Mouse (Mus musculus) hindbrain, postnatal 0 days (tissue): Measurements from ENCODE around the gene Qser1. TPM values are rescaled to one million over a fixed set of nuclear protein-coding genes. Genes with fewer than 3 reads are reported as not detected.

Experiments used
- ATAC-seq: fragments of 200-750 bp; cut with Nextera tagmentation; 2 replicates; pipeline ENCODE4 v1.8.0; 2017; ENCODE audit warnings: mild to moderate bottlenecking, moderate TSS enrichment, moderate library complexity
- DNase-seq: peaks from one replicate; pipeline ENCODE4 v3.0.0-alpha.2; 2015; ENCODE audit warnings: low spot score
- H3K27ac ChIP-seq: fragments of 300-500 bp; sonication (generic); 2 replicates; pipeline ENCODE4 v1.5.1; 2014; ENCODE audit warnings: mild to moderate bottlenecking
- H3K27me3 ChIP-seq: fragments of 300-500 bp; sonication (generic); 2 replicates; pipeline ENCODE4 v1.6.1; 2014; ENCODE audit warnings: low read length, mixed read lengths; ENCODE audit not compliant: insufficient read depth
- H3K36me3 ChIP-seq: fragments of 300-500 bp; sonication (generic); 2 replicates; pipeline ENCODE4 v1.6.1; 2014; ENCODE audit warnings: low read length, mixed read lengths; ENCODE audit not compliant: insufficient read depth
- H3K4me1 ChIP-seq: fragments of 300-500 bp; sonication (generic); 2 replicates; pipeline ENCODE4 v1.6.1; 2014; ENCODE audit warnings: antibody characterized with exemption, low read length, mixed read lengths; ENCODE audit not compliant: insufficient read depth
- H3K4me2 ChIP-seq: fragments of 300-500 bp; sonication (generic); 2 replicates; pipeline ENCODE4 v1.6.1; 2014; ENCODE audit warnings: low read depth, mild to moderate bottlenecking, low read length, moderate library complexity, mixed read lengths
- H3K4me3 ChIP-seq: fragments of 300-500 bp; sonication (generic); 2 replicates; pipeline ENCODE4 v1.5.1; 2014; ENCODE audit warnings: low read length
- H3K9ac ChIP-seq: fragments of 300-500 bp; sonication (generic); replicated peaks from 2 replicates; pipeline ENCODE4 v1.6.1; 2014; ENCODE audit warnings: mild to moderate bottlenecking, low read length, moderate library complexity, mixed read lengths
- H3K9me3 ChIP-seq: fragments of 300-500 bp; sonication (generic); 2 replicates; pipeline ENCODE4 v1.6.1; 2016; ENCODE audit warnings: low read length, mixed read lengths
- CTCF ChIP-seq: IDR thresholded peaks from 2 replicates; pipeline ENCODE4 v1.5.1; 2016; ENCODE audit warnings: antibody characterized with exemption, control low read depth, low read depth
- WGBS: fragments of 180-500 bp; shearing (Covaris S2); extraction: QIAGEN DNeasy Blood & Tissue Kit; methylation state at CpG from one replicate; pipeline ENCODE4 v1.1.7; 2014; 5-methylcytosine and 5-hydroxymethylcytosine counted together
- polyA plus RNA-seq: library from polyadenylated mRNA; unstranded; fragments of >200 nt; fragmentation: Nextera tagmentation; extraction: Ambion mirVana; gene quantifications from 2 replicates; pipeline ENCODE4 v1.2.1, GENCODE M21; 2015
- total RNA-seq: library from RNA; depleted of rRNA; stranded (reverse); fragments of >200 nt; gene quantifications from 2 replicates; pipeline ENCODE4 v1.2.3, GENCODE M21; 2014

Qser1 gene
- total and polyA plus RNA-seq, 2 experiments from 2014 or later: 4.3 to 12.2 TPM

GRCm38 (mm10) chr2:104736241-104736640 is 80.3 kb downstream of the Qser1 start:
- no peaks in the 10 kb centered on the region for H3K36me3 ChIP-seq
- no peak overlapping the region for H3K9ac ChIP-seq
- H3K27ac ChIP-seq: no peak overlapping the region
- ATAC-seq: no peak
- H3K4me1 ChIP-seq: no peaks in the 10 kb centered on the region
- H3K4me3 ChIP-seq: no peak overlapping the region
- no peak for DNase-seq
- WGBS: 61% methylated on average over 7 of the region's 7 CpGs
- TF ChIP-seq CTCF: no peak
- no peak overlapping the region for H3K4me2 ChIP-seq
- H3K27me3 ChIP-seq: no peaks in the 10 kb centered on the region
- H3K9me3 ChIP-seq: no peaks in the 10 kb centered on the region

GRCm38 (mm10) chr2:104732562-104733256 is 83.9 kb downstream of the Qser1 start:
- DNase-seq (no peak), ATAC-seq (no peak)
- H3K9me3 ChIP-seq: no peaks in the 10 kb centered on the region

GRCm38 (mm10) chr2:104732033-104732444 is 84.5 kb downstream of the Qser1 start:
- H3K9ac ChIP-seq: no peak overlapping the region
- 86% methylated on average over 9 of the region's 9 CpGs for WGBS
- H3K27ac ChIP-seq: no peak overlapping the region
- DNase-seq (no peak), ATAC-seq (no peak)
- H3K4me2 ChIP-seq: no peak overlapping the region
- H3K4me3 ChIP-seq: no peak overlapping the region
- no peaks in the 10 kb centered on the region for H3K4me1 ChIP-seq
- TF ChIP-seq CTCF: no peak
- H3K9me3 ChIP-seq: no peaks in the 10 kb centered on the region
- no peaks in the 10 kb centered on the region for H3K36me3 ChIP-seq
- no peaks in the 10 kb centered on the region for H3K27me3 ChIP-seq

More at GRCm38 (mm10) chr2:104732562-104733256, 83.9 kb downstream of the Qser1 start:
- no peak overlapping the region for H3K4me2 ChIP-seq
- H3K4me3 ChIP-seq: no peak overlapping the region
- H3K27ac ChIP-seq: no peak overlapping the region
- no peaks in the 10 kb centered on the region for H3K27me3 ChIP-seq
- WGBS: 63% methylated on average over 7 of the region's 7 CpGs
- no peaks in the 10 kb centered on the region for H3K4me1 ChIP-seq
- no peak for TF ChIP-seq CTCF
- H3K9ac ChIP-seq: no peak overlapping the region
- H3K36me3 ChIP-seq: no peaks in the 10 kb centered on the region

- 83% methylated on average over 1 of the region's 1 CpGs for WGBS
- no peaks in the 10 kb centered on the region for H3K9me3 ChIP-seq
- H3K36me3 ChIP-seq: no peaks in the 10 kb centered on the region
- no peaks in the 10 kb centered on the region for H3K4me1 ChIP-seq
- no peak overlapping the region for H3K9ac ChIP-seq
- no peak for TF ChIP-seq CTCF
- no peak overlapping the region for H3K4me3 ChIP-seq
- H3K4me2 ChIP-seq: no peak overlapping the region
- DNase-seq: no peak
- H3K27me3 ChIP-seq: no peaks in the 10 kb centered on the region
- H3K27ac ChIP-seq: no peak overlapping the region
- no peak for ATAC-seq
These were observed 89.2 kb downstream of the Qser1 start for GRCm38 (mm10) chr2:104727369-104727768.

GRCm38 (mm10) chr2:104722021-104722420 is 94.5 kb downstream of the Qser1 start:
- no peak overlapping the region for H3K4me2 ChIP-seq
- no peak for TF ChIP-seq CTCF
- no peak for ATAC-seq
- H3K27me3 ChIP-seq: no peaks in the 10 kb centered on the region
- H3K36me3 ChIP-seq: no peaks in the 10 kb centered on the region
- no peaks in the 10 kb centered on the region for H3K4me1 ChIP-seq
- no peak for DNase-seq
- 93% methylated on average over 3 of the region's 3 CpGs for WGBS
- no peak overlapping the region for H3K4me3 ChIP-seq
- H3K9me3 ChIP-seq: no peaks in the 10 kb centered on the region
- H3K27ac ChIP-seq: no peak overlapping the region
- no peak overlapping the region for H3K9ac ChIP-seq

- H3K27ac ChIP-seq: no peak overlapping the region
- no peak for TF ChIP-seq CTCF
- H3K27me3 ChIP-seq: no peaks in the 10 kb centered on the region
- no peaks in the 10 kb centered on the region for H3K36me3 ChIP-seq
- H3K9me3 ChIP-seq: no peaks in the 10 kb centered on the region
- no peak for DNase-seq
- H3K4me2 ChIP-seq: no peak overlapping the region
- no peak for ATAC-seq
- 94% methylated on average over 4 of the region's 4 CpGs for WGBS
- no peak overlapping the region for H3K9ac ChIP-seq
- no peak overlapping the region for H3K4me3 ChIP-seq
- H3K4me1 ChIP-seq: no peaks in the 10 kb centered on the region
These were observed 98.7 kb downstream of the Qser1 start for GRCm38 (mm10) chr2:104717827-104718226.

GRCm38 (mm10) chr2:104717231-104717735 is 99.3 kb downstream of the Qser1 start:
- DNase-seq: no peak
- no peak for TF ChIP-seq CTCF

More at GRCm38 (mm10) chr2:104717231-104717735, 99.3 kb downstream of the Qser1 start:
- no peaks in the 10 kb centered on the region for H3K27me3 ChIP-seq
- no peak overlapping the region for H3K9ac ChIP-seq
- no peak overlapping the region for H3K27ac ChIP-seq
- no peaks in the 10 kb centered on the region for H3K4me1 ChIP-seq
- H3K9me3 ChIP-seq: no peaks in the 10 kb centered on the region
- WGBS: 85% methylated on average over 2 of the region's 2 CpGs
- no peak overlapping the region for H3K4me2 ChIP-seq
- ATAC-seq: no peak
- no peaks in the 10 kb centered on the region for H3K36me3 ChIP-seq
- no peak overlapping the region for H3K4me3 ChIP-seq
